Mouse (Mus musculus) layer of hippocampus, postnatal 14 days (tissue): Measurements from ENCODE around the gene Zcchc4. TPM values are rescaled to one million over a fixed set of nuclear protein-coding genes. Genes with fewer than 3 reads are reported as not detected.

Experiments
- DNase-seq, 2 experiments: peaks; one replicate each; pipeline ENCODE4 v3.0.0; 2021 to 2022; ENCODE audit warnings: low spot score in 2 of 2, mixed read lengths in 1 of 2
- total RNA-seq, 2 experiments: library from RNA; stranded (reverse); gene quantifications; 2 replicates each; pipeline ENCODE4 v1.2.3; 2021

The Zcchc4 gene
- total RNA-seq, 2 experiments from 2014 or later: 8.8 to 9.1 TPM

DNA sequence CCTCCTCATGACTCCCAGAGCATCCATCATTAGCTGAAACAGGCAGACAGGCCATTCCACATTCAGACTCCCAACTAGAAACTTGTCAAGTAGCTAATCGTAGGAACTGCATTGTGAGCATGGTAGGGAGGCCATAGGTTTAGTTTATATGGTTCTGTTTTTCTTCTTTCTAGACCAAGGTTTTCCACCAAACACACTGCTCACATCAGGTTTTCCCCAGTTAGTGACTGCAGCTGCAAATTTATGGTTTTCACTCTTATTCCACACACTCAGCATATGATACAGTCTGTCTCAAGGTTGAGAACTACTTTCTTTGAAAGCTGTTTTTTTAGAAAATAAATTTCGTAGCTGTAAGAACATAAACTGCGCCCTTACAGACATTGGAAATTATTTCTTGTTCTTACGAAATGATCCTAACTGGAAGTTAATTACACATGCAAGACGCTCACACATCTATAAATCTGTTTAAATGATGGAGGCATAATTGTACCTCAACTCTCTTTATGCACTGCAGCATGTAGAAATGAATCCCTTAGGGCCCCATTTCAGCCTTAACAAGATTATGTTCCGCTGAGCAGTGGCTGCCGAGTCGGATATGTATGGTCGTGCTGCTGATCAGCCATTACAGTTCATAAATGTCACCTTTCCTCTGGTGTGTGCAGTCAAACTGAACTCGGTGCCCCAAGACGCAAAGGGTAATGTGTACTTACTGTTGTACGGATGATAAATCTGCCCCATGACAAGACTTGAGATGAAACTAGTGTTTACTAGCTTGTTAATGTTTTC lies 93.9 kb downstream of the Zcchc4 start:
- no peak for DNase-seq

DNA sequence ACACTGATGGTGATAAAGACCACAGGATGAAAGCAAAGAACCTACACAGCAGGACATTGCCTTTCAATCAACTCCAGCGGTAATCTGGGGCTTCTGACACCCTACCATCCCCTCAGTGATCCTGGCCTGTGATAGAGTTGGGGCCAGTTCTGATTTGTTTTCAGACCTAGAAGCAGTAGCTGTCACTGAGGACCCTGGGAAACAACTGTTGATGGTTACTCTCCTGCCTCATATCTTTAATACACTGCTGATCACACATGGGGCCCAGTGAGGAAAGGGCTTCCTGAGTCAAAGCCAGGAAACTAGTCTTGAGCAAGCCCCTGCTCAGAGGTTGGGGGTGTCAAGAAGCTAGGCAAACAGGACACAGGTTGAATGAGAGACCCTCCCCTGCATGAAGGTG lies 96.3 kb downstream of the Zcchc4 start:
- DNase-seq: no peak

DNA sequence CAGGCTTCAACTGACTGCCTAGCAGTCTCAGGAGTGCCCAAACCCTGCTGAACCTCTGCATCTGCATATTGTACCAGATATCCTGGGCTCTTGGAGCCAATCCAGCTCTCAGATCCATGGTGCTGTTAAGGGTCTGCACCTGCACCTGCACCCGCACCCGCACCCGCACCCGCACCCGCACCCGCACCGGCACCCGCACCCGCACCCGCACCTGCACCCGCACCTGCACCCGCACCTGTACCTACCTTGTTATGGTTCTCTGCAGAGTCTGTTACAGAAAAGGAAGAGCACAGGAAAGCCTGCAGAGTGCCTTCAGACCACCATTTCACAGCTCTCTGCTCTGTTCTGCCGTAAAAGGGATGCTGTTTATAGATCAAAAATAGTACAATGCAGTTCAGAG lies 96.8 kb downstream of the Zcchc4 start:
- DNase-seq: no peak

Other genes starting within 250 kb of the Zcchc4 start
- gene Lgi2, start 208.9 kb upstream of the Zcchc4 start, total RNA-seq: 10 to 100 TPM; 30.8 to 32.0 TPM
- 10 to 100 TPM; 10.6 to 11.5 TPM for gene Sepsecs, start 105.7 kb upstream of the Zcchc4 start, total RNA-seq
- gene Pi4k2b, start 33.8 kb upstream of the Zcchc4 start, total RNA-seq: 1 to 10 TPM; 1.3 to 2.6 TPM
- gene Anapc4, start 58.6 kb downstream of the Zcchc4 start, total RNA-seq: 10 to 100 TPM; 75.1 to 85.1 TPM